Mouse (Mus musculus): Measurements from ENCODE around the gene Pdss2. TPM values are rescaled to one million over a fixed set of nuclear protein-coding genes. Genes with fewer than 3 reads are reported as not detected.

Pdss2 gene
- total RNA-seq, 1 experiment from 2014 or later, result 6.2 TPM

DNA sequence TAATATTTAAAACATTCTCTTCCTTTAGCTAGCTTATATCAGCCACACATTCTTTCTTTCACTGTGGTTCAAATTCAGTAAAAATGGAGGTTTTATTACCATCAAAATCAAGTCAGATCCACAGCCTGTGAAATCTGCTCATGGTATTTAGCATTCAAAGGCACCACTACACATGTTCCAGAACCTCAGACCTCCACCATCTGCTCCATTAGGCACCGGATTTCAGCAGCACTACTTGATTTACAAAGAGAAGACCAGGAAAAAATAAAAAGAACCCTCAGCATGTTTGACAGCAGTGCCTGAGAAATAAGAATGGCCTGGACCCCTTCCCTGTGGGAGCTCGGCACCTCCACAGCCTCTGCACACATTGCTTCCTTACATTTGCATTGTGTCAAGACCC is 128.4 kb downstream of the Pdss2 start:
- no peak for ATAC-seq (replicated peaks; ENCODE audit: insufficient number of reproducible peaks, low FRiP score, low TSS enrichment, poor library complexity, severe bottlenecking)

DNA sequence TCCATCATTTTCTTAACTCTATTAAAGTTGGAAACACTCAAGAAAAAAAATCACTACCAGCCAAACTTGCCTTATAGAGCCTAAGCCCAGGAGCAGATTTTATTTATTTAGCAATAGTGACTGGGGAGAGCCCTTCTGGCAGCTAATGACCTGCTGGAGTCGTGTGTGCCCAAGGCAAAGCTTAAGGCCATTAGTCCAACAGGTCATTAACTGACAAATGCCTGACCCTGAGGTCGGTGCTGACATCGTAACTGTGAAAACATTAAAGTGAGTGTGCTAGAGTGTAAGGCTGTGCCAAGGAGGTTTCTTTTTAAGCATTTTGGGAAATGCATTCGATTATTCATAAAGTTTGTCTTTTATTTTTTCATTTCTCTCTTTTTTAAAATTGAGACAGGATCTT is 136.6 kb downstream of the Pdss2 start:
- ATAC-seq (replicated peaks; ENCODE audit: insufficient number of reproducible peaks, low FRiP score, low TSS enrichment, poor library complexity, severe bottlenecking), result no peak

DNA sequence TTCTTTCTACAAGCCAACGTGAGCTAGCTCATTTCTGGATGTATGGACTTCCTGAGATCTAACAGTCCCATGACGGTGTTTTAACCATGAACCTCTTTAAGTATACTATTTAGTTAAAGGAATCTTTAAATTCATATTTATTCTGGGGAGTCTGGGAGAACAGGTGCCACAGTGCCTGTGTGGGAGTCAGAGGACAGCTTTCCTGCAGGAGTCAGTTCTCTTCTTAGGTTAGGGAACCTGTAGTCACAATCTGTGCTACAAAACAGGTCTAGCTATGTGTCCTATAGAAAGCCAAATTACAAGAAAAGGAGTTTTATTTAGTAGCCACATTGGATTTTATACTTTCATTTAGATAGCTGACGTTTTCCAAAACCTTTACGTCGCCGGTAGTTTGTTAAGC is 141.7 kb downstream of the Pdss2 start:
- no peak for ATAC-seq (replicated peaks; ENCODE audit: insufficient number of reproducible peaks, low FRiP score, low TSS enrichment, poor library complexity, severe bottlenecking)

DNA sequence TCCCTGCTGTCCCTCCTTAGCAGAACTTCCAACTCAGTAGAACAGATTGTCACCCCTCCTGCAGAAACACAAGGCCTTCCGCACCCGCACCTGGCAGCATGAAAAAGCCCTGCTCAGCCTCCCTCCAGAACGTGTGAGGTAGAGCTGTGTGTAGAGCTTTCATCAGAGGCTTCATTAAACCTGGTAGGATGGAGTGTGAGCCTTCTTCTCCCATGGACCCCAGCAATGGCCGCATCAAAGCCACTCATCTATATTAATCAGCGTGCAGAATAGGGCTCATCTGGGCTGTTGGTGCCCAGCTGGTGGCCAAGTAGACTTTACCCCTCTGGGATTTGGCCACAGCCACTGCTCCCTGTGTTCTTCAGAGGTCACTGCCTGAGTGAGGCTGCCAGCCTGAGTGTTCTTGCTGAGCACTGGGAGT is 142.2 kb downstream of the Pdss2 start:
- no peak for ATAC-seq (replicated peaks; ENCODE audit: insufficient number of reproducible peaks, low FRiP score, low TSS enrichment, poor library complexity, severe bottlenecking)

DNA sequence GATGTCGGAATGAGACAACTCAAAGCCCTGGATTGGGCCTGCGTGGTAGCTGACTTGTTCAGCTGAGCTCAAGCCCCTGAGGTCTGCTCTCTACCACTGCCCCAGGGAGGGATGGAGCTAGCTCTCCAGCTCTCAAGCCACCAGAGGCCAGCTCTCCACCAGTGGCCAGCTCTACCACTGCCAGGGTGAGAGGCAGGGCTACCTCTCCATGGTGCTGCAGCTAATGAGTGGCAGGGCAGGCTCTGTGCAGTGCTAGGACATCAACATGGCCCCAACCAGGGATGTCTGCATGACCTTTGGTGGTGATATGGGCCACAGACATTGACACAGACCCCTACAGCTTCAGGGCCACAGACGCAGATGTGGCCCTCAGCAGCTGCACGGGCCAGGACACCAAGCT is 144.6 kb downstream of the Pdss2 start:
- no peak for ATAC-seq (replicated peaks; ENCODE audit: insufficient number of reproducible peaks, low FRiP score, low TSS enrichment, poor library complexity, severe bottlenecking)

DNA sequence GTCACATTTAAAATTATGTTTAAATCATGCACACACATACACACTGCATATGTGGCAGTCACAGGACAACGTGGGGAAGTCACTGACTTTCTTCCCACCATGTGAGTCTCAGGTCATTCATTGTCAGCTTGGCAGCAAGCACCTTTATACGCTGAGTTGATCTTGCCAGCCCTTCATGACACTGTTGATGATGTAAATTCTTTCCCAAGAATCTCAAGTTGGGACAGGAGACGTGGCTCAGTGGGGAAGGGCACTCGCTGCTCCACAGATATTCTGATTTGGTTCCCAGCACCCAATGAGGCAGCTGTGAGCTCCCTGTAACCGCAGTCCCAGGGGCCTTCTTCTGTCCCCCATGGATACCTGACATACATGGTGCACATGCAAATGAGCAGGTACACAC is 147.3 kb downstream of the Pdss2 start:
- no peak for ATAC-seq (replicated peaks; ENCODE audit: insufficient number of reproducible peaks, low FRiP score, low TSS enrichment, poor library complexity, severe bottlenecking)

DNA sequence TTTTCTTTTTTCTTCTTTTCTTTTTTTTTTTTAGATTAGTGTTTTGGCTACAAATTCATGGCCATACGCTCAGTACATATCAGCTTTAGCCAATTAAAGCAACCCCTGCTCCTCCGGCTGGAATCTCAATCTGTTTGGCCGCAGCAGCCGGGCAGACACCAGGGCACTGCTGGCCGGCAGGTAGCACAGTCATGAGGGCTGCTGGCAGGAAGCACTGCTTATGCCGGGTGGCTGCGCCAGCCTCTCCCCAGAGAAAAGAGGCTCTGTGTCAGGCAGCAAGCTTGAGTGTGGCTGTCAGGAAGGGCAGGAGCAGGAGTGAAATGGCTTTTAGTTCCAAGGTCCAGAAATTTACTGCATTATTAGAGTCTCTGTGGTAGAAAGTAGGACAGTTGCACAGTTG is 151.0 kb downstream of the Pdss2 start:
- no peak for ATAC-seq (replicated peaks; ENCODE audit: insufficient number of reproducible peaks, low FRiP score, low TSS enrichment, poor library complexity, severe bottlenecking)

DNA sequence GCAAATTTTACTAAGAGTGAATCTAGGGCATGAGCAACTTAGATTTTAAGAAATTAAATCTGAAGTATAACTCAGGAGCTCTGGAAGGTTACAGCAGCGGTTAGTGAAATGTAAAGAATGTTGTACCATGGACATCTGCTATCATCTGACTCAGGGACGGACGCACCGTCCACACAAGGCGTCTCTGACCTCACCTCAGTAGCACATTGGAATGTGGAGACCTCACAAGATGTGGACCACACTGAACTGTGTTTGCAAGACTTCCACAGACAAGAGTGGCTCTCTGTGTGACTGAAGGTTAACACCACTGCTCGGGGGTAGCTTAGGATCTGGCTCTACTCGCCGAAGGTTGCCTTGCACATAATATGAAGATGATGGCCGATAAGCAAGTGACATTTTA is 151.7 kb downstream of the Pdss2 start:
- no peak for ATAC-seq (replicated peaks; ENCODE audit: insufficient number of reproducible peaks, low FRiP score, low TSS enrichment, poor library complexity, severe bottlenecking)

DNA sequence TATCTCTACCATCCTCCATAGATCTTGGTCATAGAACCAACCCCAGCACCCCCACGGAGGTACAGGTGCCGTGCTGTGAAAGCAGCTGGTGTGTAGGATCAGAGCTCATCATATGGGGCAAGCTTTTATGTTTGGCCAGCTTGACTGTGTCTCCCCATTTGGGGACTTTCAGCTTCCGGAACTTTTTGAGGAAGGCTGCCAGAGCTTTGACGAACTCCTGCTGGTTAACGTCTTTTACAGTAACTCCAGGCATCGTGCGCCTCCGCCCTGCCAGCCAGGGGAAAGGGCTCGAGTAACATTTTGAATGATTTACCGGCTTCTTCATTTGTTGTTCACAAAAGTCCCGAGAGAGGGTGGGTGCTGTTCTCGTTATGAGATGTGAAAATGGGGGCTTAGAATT is 152.4 kb downstream of the Pdss2 start:
- ATAC-seq (replicated peaks; ENCODE audit: insufficient number of reproducible peaks, low FRiP score, low TSS enrichment, poor library complexity, severe bottlenecking), result no peak

DNA sequence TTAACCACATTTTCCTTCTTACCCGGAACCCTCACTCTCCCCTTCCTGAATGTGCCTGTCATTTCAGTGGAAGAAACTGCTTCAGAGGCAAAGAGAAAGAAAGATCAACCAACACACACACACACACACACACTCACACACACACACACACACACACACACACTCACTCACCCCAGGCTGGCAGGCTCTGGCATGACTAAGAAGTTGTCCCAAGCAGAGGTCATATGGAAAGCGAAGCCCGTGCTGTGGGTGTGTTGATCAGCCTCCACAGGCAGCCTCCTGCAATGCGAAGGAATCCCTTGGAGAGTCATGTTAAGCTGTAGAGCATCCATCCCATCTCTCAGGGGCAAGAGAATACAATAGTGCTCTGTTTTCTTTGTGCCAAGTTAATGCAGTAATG is 154.0 kb downstream of the Pdss2 start:
- ATAC-seq (replicated peaks; ENCODE audit: insufficient number of reproducible peaks, low FRiP score, low TSS enrichment, poor library complexity, severe bottlenecking), result no peak

DNA sequence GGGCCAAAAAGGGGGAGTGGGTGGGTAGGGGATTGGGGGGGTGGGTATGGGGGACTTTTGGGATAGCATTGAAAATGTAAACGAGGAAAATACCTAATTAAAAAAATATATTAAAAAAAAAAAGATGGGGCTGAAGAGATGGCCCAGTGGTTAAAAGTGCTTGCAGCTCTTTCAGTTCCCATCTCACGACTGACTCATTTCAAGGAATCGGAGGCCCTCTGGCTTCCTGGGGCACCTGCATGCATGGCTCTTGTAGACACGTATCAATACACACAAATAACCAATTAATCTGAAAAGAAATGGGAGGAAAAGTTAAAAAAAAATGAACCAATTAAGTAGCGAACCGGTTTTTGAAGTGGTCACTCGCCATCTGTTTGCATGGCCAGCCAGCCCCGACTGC is 155.5 kb downstream of the Pdss2 start:
- ATAC-seq (replicated peaks; ENCODE audit: insufficient number of reproducible peaks, low FRiP score, low TSS enrichment, poor library complexity, severe bottlenecking), result no peak

DNA sequence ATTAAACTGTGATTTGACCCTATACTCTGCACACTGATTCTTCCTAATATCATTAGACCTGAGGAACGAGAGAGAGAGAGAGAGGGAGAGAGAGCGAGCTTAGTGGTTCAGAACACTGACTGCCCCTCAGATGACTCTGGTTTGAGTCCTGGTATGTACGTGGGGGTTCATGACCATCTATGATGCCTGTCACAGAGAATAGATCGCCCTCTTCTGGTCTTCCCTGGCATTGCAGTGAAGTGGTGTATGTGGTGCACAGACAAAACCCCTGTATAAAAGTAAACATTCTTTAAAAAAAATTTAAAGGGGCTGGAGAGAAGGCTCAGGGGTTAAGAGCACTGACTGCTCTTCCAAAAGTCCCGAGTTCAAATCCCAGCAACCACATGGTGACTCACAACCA is 157.0 kb downstream of the Pdss2 start:
- no peak for ATAC-seq (replicated peaks; ENCODE audit: insufficient number of reproducible peaks, low FRiP score, low TSS enrichment, poor library complexity, severe bottlenecking)

DNA sequence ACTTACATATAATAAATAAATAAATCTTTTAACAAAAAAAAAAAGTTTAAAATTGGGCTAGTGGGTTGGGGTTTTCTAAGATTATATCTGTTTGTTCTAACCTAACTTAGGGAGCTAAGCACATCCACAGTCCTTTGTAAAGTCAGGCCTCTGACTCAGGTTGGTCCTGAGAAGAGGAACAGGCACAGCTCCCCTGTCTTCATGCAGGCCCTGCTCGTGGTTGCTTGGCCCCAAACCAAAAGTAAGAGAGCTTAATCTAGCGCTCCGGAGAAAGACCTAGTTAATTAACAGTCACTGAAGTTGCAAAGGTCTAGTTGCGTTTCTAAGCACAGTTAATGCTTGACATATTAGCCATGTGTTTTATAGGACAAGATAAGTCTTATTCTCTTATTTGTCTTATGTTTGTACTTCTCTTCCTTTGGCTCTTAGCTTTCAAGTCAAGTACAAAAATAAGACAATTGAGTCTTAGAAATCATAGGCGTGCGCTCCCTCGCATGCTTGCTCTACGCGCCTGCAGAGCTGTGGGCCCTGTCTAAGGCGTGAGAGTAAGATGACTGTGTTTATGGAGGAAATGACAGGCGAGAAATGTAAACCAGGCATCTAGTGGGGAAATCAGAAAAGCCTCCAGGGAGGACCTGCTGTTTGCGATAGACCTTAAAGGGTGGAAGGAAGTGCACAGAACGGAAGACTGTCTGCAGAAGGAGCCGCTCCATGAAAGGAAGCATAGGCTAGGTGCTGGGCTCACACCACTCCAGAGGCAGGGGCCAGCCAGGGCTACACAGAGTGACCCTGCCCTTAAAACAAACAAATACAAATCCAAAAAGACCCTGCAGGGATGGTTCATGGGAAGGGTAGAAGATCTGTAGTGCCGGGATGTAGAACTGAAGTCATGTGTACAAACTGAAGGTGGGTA is 157.7 kb downstream of the Pdss2 start:
- ATAC-seq (replicated peaks; ENCODE audit: insufficient number of reproducible peaks, low FRiP score, low TSS enrichment, poor library complexity, severe bottlenecking), result no peak

DNA sequence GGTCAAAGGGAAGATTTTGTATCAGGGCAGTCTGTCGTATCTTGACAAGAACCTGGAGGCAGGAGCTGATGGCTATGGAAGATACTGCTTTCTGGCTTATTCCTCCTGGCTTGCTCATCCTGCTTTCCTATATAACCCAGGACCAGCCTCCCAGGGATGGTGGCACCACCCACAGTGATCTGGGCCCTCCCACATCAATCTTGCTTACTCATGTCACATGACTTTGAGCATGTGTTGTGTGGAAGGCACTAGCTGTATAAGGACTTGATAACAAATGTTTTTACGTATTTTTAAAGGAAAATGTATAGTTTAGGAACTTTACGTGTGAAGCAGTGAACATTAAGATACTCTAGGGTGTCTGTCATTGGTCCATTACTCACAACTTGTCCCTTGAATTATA is 161.4 kb downstream of the Pdss2 start:
- no peak for ATAC-seq (replicated peaks; ENCODE audit: insufficient number of reproducible peaks, low FRiP score, low TSS enrichment, poor library complexity, severe bottlenecking)

DNA sequence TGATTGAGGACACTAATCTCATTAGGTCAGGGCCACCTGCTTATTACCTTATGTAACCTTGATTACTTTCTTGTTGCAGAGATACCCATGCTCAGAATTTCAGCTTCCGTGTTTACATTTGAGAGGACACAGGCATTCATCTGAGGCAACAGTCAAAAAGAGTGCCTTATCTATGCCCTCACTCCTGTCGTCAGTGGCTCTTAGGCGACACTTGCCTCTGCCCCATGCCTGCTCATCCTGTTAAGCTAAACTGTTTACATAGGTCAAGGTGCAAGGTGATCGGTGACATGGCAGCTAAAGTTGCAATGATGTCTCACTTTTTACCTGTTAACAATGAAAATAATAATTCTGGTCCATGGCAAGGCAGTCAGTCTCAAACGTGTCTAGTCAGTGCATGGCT is 163.3 kb downstream of the Pdss2 start:
- ATAC-seq (replicated peaks; ENCODE audit: insufficient number of reproducible peaks, low FRiP score, low TSS enrichment, poor library complexity, severe bottlenecking), result no peak

DNA sequence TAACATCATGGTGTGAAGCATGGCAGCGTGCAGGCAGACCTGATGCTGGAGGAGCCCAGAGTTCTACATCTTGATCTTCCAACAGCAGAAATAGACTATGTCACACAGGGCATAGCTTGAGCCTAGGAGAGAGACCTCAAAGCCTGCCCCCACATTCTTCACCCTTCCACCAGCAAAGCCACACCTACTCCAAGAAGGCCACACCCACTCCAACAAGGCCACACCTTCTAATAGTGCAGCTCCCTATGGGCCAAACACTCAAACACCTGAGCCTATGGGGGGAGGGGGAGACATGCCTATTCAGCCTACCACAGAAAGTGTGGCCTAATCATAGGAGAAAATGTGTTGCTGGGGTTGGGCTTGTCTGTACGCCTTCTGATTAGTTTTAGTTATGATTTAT is 171.6 kb downstream of the Pdss2 start:
- ATAC-seq (replicated peaks; ENCODE audit: insufficient number of reproducible peaks, low FRiP score, low TSS enrichment, poor library complexity, severe bottlenecking), result no peak

DNA sequence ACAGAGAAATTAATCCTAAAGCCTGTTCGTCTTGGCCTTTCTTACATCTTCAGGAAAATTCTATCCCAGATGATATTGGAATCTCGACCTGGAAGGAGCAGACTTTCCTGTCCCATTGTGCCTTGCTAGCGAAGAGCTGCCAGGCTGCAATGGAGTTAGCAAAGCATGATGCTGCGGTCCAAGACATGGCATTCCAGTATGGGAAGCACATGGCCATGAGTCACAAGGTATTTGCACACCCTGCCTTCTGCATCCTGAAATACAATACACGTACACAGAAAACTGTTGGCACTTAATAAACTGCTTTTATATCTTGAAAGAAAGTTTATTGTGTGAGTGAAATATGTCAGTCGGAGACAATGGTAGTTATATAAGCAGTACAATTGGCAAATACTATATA is 172.5 kb downstream of the Pdss2 start:
- no peak for ATAC-seq (replicated peaks; ENCODE audit: insufficient number of reproducible peaks, low FRiP score, low TSS enrichment, poor library complexity, severe bottlenecking)

DNA sequence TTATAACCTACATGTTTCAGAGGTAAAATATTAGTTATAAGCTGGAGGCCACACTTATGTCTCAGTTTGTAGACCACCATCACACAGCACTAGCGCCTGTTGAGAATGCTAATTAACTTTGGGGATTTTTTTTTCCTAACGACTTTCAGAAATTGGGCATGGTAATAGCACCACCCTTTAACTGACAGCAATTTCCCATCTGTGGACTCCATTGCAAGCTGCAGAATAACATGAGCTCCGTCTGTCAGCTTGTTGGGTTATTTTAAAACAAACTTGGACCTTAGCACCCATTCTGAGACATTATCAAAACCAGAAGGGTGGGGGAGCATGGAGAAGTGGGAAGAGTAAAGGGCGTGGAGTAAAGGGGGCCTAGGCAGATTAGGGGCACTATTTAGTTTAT is 174.5 kb downstream of the Pdss2 start:
- ATAC-seq (replicated peaks; ENCODE audit: insufficient number of reproducible peaks, low FRiP score, low TSS enrichment, poor library complexity, severe bottlenecking), result no peak

DNA sequence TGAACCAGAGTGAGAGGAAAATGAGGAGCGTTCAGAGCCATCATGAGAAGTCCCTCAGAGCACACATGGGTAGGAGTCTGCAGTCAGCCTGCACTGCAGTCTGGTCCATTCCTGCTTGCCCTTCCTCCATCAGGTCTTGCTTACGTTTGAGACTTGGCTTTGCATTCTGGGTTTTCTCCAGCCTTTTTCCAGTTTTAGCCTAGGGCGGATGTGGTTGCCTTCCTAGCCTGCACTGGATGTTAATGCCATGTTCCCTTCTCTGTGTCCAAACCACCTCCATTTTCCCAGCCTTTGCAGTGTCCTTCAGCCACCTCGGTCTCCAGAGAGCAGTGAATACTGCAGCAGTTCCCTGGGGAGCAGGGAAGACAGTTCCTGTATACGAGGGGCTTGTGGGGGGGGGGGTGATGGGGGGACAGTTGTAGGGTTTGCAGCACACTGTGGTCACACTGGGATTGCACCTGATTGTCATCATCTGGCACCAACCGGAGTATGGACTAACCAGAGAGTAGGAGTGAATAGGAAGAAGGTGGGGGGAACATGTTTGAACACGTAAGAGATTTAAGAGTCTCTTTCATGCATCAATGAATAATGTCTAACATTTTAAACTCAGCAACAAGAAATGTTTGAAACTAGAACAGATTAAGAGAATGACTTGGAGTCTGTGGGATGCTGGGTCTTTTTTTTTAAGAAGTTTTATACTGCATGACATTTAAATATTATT is 178.5 kb downstream of the Pdss2 start:
- no peak for ATAC-seq (replicated peaks; ENCODE audit: insufficient number of reproducible peaks, low FRiP score, low TSS enrichment, poor library complexity, severe bottlenecking)

DNA sequence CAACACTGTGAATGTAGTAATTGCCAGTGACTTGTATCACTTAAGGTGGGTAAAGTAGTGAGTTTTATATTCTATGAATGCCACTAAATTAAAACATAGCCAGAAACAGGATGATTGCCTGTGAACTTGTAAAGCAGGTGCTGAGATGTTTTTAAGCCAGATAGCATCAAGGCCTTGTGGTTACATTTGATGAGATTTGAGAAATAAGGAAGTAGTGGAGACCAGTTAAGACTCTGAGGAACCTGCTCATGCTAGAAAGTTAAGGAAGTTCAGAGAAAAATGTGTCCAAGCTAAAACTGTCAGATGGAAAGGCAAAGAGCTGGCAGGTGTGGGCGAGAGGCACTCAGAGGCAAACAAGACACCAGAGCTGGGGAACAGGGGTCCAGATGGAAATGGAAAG is 184.8 kb downstream of the Pdss2 start:
- no peak for ATAC-seq (replicated peaks; ENCODE audit: insufficient number of reproducible peaks, low FRiP score, low TSS enrichment, poor library complexity, severe bottlenecking)

All from monocyte, adult 5-6 weeks (primary cell).